Mouse (Mus musculus) layer of hippocampus, adult 2 months (tissue): Measurements from ENCODE around the gene Fuca1. TPM values are rescaled to one million over a fixed set of nuclear protein-coding genes. Genes with fewer than 3 reads are reported as not detected.

Experiments used
- DNase-seq, 2 experiments: peaks; one replicate each; pipeline ENCODE4 v3.0.0; 2022; ENCODE audit warnings: low spot score in 2 of 2
- H3K27ac ChIP-seq: fragments of 200-600 bp; 2 replicates; pipeline ENCODE4 v1.8.1; 2022
- H3K4me3 ChIP-seq: fragments of 200-600 bp; 2 replicates; pipeline ENCODE4 v1.8.1; 2022; ENCODE audit warnings: mild to moderate bottlenecking
- CTCF ChIP-seq: fragments of 200-600 bp; conservative IDR thresholded peaks from 2 replicates; pipeline ENCODE4 v1.8.1; 2022; ENCODE audit warnings: antibody characterized with exemption, mild to moderate bottlenecking, moderate library complexity
- long read RNA-seq, 2 experiments: library from polyadenylated mRNA; stranded (forward); transcript quantifications; one replicate each; pipeline ENCODE4 v2.0.0; 2021; ENCODE audit warnings: borderline mapping rate in 2 of 2
- total RNA-seq, 2 experiments: library from RNA; stranded (reverse); gene quantifications; 2 replicates each; pipeline ENCODE4 v1.2.3; 2021

The Fuca1 gene
- total RNA-seq, result 10 to 100 TPM; 39.4 to 39.7 TPM
- long read RNA-seq, experiment 1, transcript Fuca1-201 (8 exons, 2,525 nt), result major isoform, 30 of 45 reads
- long read RNA-seq, experiment 1, partial matches to known transcripts, result 1 of 45 reads
- long read RNA-seq, experiment 1, other reads (novel, unspliced or antisense), result 14 of 45 reads
- long read RNA-seq, experiment 2, transcript Fuca1-201 (8 exons, 2,525 nt), result major isoform, 50 of 61 reads
- long read RNA-seq, experiment 2, partial matches to known transcripts, result 2 of 61 reads
- long read RNA-seq, experiment 2, other reads (novel, unspliced or antisense), result 9 of 61 reads

DNA sequence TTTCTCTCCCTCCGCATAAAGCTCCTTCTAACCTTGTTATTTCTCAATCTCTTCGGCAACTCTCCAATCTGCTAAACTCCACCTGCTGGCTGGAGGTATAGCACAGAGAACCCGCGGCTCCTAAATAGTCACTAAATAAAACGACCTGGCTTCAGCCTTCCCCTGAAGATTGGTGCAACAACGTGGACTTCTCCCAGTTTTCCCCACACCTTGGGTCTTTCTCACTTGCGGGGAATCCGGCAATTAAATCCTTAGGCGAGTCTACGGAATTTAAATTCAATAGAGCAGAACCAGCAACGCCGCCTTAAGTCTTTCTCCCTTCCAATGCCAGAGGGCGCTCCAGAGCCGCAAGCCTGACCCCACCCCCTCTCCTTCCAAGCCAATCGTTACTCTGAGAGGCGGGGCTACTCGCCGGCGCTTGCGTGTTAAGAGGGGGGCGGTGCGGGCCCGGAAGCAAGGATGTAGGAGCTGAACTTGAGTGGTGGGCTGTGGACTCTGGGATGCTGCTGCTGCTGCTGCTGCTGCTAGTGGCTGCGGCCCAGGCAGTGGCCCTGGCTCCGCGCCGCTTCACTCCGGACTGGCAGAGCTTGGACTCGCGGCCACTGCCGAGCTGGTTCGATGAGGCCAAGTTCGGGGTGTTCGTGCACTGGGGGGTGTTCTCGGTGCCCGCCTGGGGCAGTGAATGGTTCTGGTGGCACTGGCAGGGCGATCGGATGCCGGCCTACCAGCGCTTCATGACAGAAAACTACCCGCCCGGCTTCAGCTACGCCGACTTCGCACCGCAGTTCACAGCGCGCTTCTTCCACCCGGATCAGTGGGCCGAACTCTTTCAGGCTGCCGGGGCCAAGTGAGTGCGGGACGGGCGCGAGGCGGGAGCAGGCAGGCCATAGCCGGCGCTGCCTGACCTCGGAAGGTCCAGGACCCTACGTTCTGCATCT, at the start of gene Fuca1:
TSS of gene Fuca1 (plus strand) at position 432 of the 938 bp plus-strand sequence.
- H3K27ac ChIP-seq, result peak within 1 kb of the TSS; percentile 73; the same call in 1 of the 2 replicates
- peak; percentile 95 to 97 for DNase-seq
- H3K4me3 ChIP-seq, result peak within 1 kb of the TSS; percentile 94
- peak; percentile 88 for TF ChIP-seq CTCF

DNA sequence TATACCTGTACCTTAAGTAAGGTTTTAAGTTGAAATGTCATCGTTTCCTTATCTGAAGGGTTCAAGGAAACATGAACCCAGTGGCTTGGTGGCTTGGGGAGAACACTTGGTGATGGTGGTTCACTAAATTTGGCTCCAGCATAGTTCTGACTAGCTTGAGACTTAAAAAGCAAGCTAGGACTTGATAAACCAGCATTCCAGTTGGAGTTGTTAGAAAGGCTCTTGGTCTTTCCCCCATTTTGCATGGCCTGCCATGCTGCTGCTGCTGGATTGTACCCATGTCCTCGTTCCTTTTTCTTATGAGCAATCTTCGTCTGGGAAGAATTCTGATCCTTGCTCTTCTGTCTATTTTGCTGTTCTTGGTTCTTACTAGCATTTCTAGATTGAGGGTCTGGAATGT, 48.5 kb upstream of the Fuca1 start:
- no peak for TF ChIP-seq CTCF
- Histone ChIP-seq H3K4me3 (peak overlapping the region; percentile 96), H3K27ac (peak overlapping the region; percentile 99; the same call in 1 of the 2 replicates)
- no peak for DNase-seq

DNA sequence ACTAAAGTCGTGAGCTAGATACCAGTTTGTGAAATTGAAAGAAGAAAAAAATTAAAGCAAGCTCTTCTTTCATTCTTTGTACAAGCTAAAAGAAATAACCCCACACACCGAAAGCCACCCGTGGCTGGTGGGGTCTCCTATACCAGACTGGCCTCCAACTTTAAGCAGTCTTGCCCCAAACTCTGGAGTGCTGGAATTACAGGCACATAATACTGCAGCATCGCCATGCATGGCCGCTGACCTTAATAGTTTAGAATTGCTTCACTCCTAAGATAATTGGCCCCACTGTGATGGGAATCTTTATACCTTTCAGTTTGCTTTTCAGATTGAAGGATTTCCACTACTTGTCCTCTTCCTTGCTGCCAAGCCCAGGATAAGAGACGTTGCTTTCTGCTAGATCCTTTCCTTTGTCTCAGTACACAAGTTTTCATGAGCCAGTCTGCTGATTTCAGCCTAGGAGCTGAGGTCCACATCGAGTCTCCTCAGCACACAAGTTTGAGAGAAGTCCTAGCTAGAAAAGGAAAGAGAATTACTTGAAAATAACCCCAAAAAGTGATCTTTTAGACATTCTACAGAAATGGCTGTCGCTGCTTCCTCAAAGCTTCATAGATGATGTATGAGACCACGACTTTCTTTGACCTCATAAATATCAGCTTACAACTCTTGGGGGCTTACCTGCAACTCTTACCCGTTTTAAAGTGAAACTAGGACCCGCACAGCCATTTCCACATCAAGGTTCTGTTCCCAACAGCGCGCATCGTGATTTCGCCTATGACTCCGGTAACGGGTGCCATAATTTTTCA, 47.7 kb upstream of the Fuca1 start:
- Histone ChIP-seq H3K4me3 (peak overlapping the region; percentile 96), H3K27ac (peak overlapping the region; percentile 99)
- DNase-seq, result no peak
- no peak for TF ChIP-seq CTCF

DNA sequence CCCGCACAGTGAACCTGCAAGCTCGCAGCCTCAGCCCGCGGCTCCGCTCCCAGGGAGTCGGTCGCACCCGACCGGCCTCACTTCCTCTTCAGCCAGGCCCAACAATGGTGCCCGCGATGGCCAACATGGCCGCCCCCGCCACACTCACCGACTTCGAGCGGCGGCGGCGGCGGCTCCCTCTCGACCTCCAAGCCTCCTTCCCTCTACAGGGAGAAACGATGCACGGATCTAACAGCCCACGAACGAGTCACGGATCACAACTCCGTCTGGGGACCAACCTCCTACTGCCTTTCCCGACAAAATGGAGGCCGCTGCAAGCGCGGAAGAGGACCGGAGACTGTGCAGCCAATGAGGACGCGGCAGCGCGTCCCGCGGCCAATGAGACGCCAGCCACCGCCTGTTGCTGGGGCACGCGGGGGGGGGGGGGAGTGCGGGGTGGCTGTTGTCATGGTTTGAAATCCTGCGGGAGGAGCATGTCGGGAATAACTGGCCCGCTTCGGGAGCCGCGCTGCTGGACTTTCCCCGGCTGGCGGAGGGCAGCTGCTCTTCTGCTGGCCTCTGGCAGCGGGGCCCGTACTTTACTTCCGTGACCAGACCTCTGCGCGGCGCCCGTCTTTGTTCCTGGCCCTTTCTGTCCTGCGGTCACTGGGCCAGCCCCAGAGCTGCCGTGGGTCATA, 46.9 kb upstream of the Fuca1 start, which contains the start of gene Pnrc2:
TSS of gene Pnrc2 (minus strand) at position 325 of the 677 bp plus-strand sequence.
- Histone ChIP-seq H3K27ac (peak within 1 kb of the TSS; percentile 99), H3K4me3 (peak within 1 kb of the TSS; percentile 96)
- TF ChIP-seq CTCF, result peak; percentile 29
- DNase-seq, result peak; percentile 90 to 92

DNA sequence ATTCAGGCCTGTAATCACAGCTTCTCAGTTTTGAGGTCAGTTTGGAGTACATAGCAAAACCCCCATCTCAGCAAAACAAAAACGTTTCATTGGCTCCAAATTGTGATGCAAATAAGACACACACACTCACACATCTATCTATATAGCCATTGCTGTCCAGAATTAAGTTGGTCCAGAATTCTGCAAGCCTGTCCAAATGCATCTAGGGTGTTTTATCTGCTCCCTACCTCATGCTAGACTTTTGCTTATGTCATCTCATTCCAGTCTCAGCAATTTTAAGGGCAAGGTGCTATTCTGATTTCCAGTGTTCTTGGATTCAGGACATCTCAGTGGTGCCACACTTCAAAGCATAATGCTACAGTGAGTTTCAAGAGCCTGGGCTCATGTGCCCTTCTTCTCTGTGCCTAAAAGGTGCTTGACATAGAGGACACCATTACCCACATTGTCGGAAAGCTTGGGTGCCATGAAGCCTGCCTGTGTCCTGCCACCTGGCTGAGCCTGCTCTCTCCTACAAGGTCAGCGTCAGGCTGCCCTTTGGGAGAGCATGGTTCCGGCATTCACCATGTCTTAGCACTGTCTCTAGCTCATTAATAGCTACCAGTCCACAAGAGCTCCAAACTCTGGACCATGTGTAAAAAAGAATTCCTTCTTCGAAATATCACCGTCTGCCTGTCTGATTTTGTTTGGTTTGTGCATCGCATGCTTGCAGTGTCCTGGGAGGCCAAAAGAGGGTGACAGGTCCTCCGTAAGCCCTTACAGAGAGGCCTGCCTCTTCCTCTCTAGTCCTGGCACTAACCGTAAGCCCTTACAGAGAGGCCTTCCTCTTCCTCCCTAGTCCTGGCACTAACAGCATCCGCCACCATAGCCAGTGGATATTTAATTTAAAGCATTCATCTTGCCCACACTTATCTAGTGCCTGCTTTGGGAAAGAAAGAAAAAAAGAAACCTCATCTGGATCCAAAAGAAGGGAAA, 45.7 kb upstream of the Fuca1 start:
- Histone ChIP-seq H3K27ac (peak overlapping the region; percentile 99), H3K4me3 (no peak overlapping the region; the same call in 1 of the 2 replicates)
- DNase-seq, result no peak
- no peak for TF ChIP-seq CTCF

DNA sequence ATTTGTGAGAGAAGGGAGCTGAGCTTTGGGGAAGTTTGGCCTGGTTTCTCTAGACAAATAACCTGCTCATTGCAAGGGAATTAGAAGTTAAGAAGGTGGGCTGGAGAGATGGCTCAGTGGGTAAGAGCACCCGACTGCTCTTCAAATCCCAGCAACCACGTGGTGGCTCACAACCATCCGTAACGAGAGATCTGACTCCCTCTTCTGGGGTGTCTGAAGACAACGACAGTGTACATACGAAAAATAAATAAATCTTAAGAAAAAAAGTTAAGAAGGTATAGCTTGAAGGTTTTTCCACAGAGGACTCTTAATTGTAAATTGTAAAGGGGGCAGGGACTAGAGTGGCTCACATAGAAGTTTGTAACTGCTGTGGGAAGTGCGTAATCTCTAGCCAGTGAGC, 45.0 kb upstream of the Fuca1 start:
- Histone ChIP-seq H3K27ac (peak overlapping the region; percentile 99; the same call in 1 of the 2 replicates), H3K4me3 (no peak overlapping the region)
- TF ChIP-seq CTCF, result peak; percentile 44
- no peak for DNase-seq

DNA sequence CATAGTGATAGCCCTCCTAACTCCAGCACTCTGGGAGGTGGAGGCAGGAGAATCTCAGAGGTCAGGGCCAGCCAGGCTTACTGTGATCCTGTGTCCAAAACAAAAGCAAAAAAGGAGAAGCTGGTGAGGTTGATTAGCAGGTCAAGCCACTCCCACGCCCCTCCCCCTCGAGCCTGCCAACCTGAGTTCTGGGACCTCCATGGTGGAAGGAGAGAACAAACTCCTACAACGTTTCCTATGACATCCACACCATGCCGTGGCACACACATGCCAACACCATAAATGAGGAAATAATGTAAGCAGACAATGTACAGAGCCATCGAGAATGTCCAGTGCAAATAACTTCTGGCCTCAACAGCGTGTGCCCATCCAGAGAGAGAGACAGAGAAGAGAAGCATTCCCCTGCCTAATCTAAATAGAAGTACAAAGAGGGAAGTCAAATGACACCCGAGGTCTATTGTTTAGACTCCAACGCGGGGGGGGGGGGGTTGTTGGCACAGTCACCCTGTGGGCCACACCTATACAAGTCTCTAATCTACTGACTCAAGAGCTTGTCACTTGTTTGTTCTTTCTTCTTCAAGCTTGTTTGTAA, 44.4 kb upstream of the Fuca1 start:
- DNase-seq, result peak in 1 of 2 experiments; percentile 34
- Histone ChIP-seq H3K4me3 (peak overlapping the region; percentile 44), H3K27ac (peak overlapping the region; percentile 99)
- TF ChIP-seq CTCF, result no peak

DNA sequence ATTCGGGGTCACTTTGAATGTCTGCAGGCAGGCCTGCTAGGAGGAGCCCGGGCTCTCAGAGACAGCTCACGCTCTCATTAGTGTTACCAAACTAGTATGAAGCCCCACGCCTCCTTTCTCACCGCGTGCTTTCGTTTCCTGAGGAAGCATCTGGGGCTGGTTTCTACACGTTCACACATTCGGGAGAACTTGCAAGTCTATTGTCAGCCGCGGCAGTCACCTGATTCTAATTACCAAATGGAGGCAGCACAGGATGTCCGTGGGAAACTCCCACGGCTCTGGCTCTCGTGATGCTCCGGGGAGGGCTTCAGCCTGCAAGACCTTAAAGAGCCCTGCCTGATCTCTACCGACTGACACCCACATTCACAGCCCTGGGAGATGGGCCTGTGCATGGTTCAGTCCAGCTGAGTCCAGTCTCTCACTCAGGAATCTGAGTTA, 43.9 kb upstream of the Fuca1 start:
- DNase-seq, result peak; percentile 62 to 66
- no peak for TF ChIP-seq CTCF
- peak overlapping the region; percentile 44 for H3K4me3 ChIP-seq

DNA sequence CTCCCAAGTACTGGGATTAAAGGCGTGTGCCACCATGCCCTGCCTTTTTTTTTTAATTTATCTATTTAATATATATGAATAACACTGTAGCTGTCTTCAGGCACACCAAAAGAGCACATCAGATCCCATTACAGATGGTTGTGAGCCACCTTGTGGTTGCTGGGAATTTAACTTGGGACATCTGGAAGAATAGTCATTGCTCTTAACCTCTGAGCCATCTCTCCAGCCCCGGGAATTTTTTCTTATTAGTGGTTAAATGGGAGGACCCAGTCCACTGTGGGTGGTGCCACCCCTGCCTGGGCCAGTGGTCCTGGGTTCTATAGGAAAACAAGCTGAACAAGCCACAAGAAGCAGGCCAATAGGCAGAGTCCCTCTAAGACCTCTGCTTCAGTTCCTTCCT, 42.8 kb upstream of the Fuca1 start:
- no peak for DNase-seq
- H3K4me3 ChIP-seq, result no peak overlapping the region
- peak; percentile 70 for TF ChIP-seq CTCF
- no peak overlapping the region for H3K27ac ChIP-seq

More for the DNA sequence above, 43.9 kb upstream of the Fuca1 start:
- H3K27ac ChIP-seq, result peak overlapping the region; percentile 99

DNA sequence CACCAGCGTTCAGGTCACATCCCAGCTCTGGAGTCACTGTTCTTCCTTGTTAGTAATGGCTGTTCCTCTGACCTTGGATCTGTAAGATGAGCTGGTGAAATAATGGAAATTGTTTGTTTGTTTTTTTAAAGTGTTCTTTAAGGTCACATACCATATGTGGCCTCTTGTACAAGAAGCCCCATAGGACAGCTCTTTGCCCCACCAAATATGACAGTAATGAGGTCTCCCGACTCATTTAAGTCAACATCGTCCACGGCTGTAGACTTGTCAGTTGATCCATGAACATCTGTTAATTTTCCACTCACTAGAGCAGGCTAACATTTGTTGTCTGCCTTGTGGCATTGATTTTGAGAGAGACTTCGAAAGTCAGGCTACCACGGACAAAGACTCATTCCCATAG, 41.5 kb upstream of the Fuca1 start:
- TF ChIP-seq CTCF, result no peak
- H3K27ac ChIP-seq, result no peak overlapping the region
- no peak overlapping the region for H3K4me3 ChIP-seq
- no peak for DNase-seq
